Mouse (Mus musculus) stomach, postnatal 0 days (tissue): ENCODE results near the gene Wdtc1.

Experiments
- CTCF ChIP-seq: IDR thresholded peaks from 2 replicates; pipeline ENCODE4 v1.5.1; 2016; ENCODE audit warnings: antibody characterized with exemption, low read depth, mild to moderate bottlenecking, moderate library complexity
- EP300 ChIP-seq: optimal IDR thresholded peaks from 2 replicates; pipeline ENCODE3; 2016; ENCODE audit warnings: antibody characterized with exemption

DNA sequence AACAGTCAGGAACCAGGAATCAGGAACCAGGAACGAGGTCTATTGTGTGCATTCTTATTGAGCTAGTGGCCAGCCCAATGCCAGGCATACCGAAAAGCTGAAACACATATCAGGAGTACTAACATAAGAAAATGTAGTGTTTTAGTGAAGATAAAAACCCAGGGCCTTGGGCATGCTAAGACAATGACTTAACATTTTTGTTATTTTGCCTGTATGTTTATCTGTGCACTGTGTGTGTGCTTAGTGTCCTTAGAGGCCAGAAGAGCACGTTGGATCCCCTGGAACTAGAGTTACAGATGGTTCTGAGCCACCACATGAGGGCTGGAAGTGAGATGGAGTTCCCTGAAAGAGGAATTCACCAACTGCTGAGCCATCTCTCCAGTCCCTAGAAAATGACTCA lies 68.0 kb downstream of the Wdtc1 start:
- TF ChIP-seq CTCF (no peak), EP300 (no peak)
